Mouse (Mus musculus) layer of hippocampus, adult 8-10 months (tissue): ENCODE data around the gene Prorsd1. TPM values are rescaled to one million over a fixed set of nuclear protein-coding genes. Genes with fewer than 3 reads are reported as not detected.

Experiments used
- DNase-seq, 2 experiments: peaks; one replicate each; pipeline ENCODE4 v3.0.0; 2022; ENCODE audit warnings: low spot score in 2 of 2
- total RNA-seq, 4 experiments: library from RNA; stranded (reverse); gene quantifications; 2 replicates each; pipeline ENCODE4 v1.2.4; 2022

The Prorsd1 gene
- total RNA-seq, 4 experiments from 2014 or later = 5.1 to 6.8 (median 5.9) TPM

GRCm38 (mm10) chr11:29503948-29504893, 10.6 kb downstream of the Prorsd1 start:
- DNase-seq = no peak

GRCm38 (mm10) chr11:29496962-29497361, 17.9 kb downstream of the Prorsd1 start:
- no peak for DNase-seq

GRCm38 (mm10) chr11:29493135-29493534, 21.7 kb downstream of the Prorsd1 start:
- no peak for DNase-seq

- DNase-seq = no peak
These were observed 40.2 kb downstream of the Prorsd1 start for GRCm38 (mm10) chr11:29474676-29475075.

Other genes with a start within 250 kb of the Prorsd1 start
- gene Ccdc88a, start 141.4 kb downstream of the Prorsd1 start, total RNA-seq = 10 to 100 TPM; 52.6 to 66.1 (median 63.0) TPM
- gene Mtif2, start 11.4 kb upstream of the Prorsd1 start, total RNA-seq = 10 to 100 TPM; 34.3 to 43.4 (median 37.8) TPM
- under 1 TPM in 3 of 4 experiments, not detected in 1; 0.25 to 0.43 (median 0.37) TPM for gene Clhc1, start 32.9 kb upstream of the Prorsd1 start, total RNA-seq
- gene Rps27a, start 33.1 kb upstream of the Prorsd1 start, total RNA-seq = 100 to 1,000 TPM; 397 to 621 (median 507) TPM
- 100 to 1,000 TPM; 471 to 516 (median 496) TPM for gene Rtn4, start 177.9 kb upstream of the Prorsd1 start, total RNA-seq